Mouse (Mus musculus) G1E (cell line): ENCODE data around the gene Slc16a6. TPM values are rescaled to one million over a fixed set of nuclear protein-coding genes. Genes with fewer than 3 reads are reported as not detected.

Source experiments
- ATAC-seq: 2 replicates; pipeline ENCODE4 v1.8.0; 2016; ENCODE audit warnings: mild to moderate bottlenecking; ENCODE audit not compliant: insufficient number of reproducible peaks, poor library complexity, low FRiP score, severe bottlenecking; ENCODE audit errors: extremely low read depth
- DNase-seq: peaks from one replicate; pipeline ENCODE4 v3.0.0; 2012; ENCODE audit warnings: low spot score
- H3K27me3 ChIP-seq: 2 replicates; pipeline ENCODE4 v1.6.1; 2012; ENCODE audit warnings: mild to moderate bottlenecking, low read length, inconsistent platforms; ENCODE audit not compliant: insufficient read depth
- H3K36me3 ChIP-seq: replicated peaks from 2 replicates; pipeline ENCODE3; 2012; ENCODE audit warnings: mild to moderate bottlenecking, inconsistent platforms
- H3K4me1 ChIP-seq: 2 replicates; pipeline ENCODE4 v1.6.1; 2012; ENCODE audit warnings: low read depth, low read length, inconsistent platforms, mixed read lengths; ENCODE audit not compliant: insufficient read depth
- H3K4me3 ChIP-seq: 2 replicates; pipeline ENCODE4 v1.5.1; 2012; ENCODE audit warnings: low read depth, mild to moderate bottlenecking, inconsistent platforms, low read length, moderate library complexity, mixed read lengths
- H3K9me3 ChIP-seq: replicated peaks from 2 replicates; pipeline ENCODE4 v1.6.1; 2012; ENCODE audit warnings: inconsistent platforms
- CTCF ChIP-seq: IDR thresholded peaks from 2 replicates; pipeline ENCODE4 v1.5.1; 2012; ENCODE audit warnings: low read depth, low read length, inconsistent platforms, mixed read lengths
- GATA1 ChIP-seq: IDR thresholded peaks from 2 replicates; pipeline ENCODE4 v1.6.1; 2012; ENCODE audit warnings: borderline replicate concordance, low read length, inconsistent platforms, mixed read lengths
- GATA2 ChIP-seq: IDR thresholded peaks from 2 replicates; pipeline ENCODE4 v1.6.1; 2012; ENCODE audit warnings: low read depth, low read length, inconsistent platforms, borderline replicate concordance
- POLR2AphosphoS5 ChIP-seq: IDR thresholded peaks from 2 replicates; pipeline ENCODE4 v1.6.1; 2012; ENCODE audit warnings: low read depth, low read length, inconsistent platforms; ENCODE audit not compliant: insufficient replicate concordance
- TAL1 ChIP-seq: conservative IDR thresholded peaks from 2 replicates; pipeline ENCODE4 v1.6.1; 2012; ENCODE audit warnings: low read depth, low read length, inconsistent platforms, mixed read lengths
- polyA plus RNA-seq: library from polyadenylated mRNA; stranded (reverse); fragments of >175 nt; gene quantifications from 2 replicates; pipeline ENCODE4 v1.2.3, GENCODE M21; 2012
- total RNA-seq, 2 experiments: library from RNA; stranded (forward) in 1 of 2; stranded (reverse) in 1 of 2; fragments of 200-1000 nt in 1 of 2; fragments of >200 nt in 1 of 2; fragmentation: Nextera tagmentation in 1 of 2; gene quantifications; 2 replicates each; pipeline ENCODE4 v1.2.3; 2014 to 2017

The Slc16a6 gene
- total and polyA plus RNA-seq, 3 experiments, result 18.9 to 95.0 (median 37.1) TPM

DNA sequence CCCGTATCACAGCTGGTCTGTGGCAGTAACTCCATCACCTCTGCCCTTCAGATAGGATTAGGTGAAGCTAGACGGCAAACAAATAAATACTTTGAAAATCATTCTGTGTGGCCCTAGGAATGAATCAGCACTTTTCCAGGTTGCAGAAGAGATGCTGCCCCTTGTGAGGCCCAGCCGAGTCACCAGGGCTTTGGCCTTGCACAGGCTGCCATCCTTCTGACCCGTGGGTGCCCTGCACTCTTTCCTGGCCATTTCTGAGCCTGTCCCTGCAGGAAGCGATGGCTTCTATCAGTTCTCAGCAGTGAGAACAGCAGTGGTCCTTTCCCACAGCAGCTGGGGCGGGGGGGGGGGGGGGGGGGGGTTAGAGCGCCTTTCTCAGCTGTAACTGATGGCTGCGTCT lies 36.5 kb downstream of the Slc16a6 start:
- no peak for ATAC-seq
- Histone ChIP-seq H3K4me3 (no peak overlapping the region), H3K4me1 (peaks cover 45% of the 10 kb centered on the region), H3K9me3 (no peaks in the 10 kb centered on the region), H3K27me3 (no peaks in the 10 kb centered on the region), H3K36me3 (peaks cover 61% of the 10 kb centered on the region)
- no peak for DNase-seq
- no peak for TF ChIP-seq TAL1
- no peak for TF ChIP-seq CTCF
- TF ChIP-seq GATA2, result no peak
- no peak for TF ChIP-seq POLR2AphosphoS5
- TF ChIP-seq GATA1, result no peak

DNA sequence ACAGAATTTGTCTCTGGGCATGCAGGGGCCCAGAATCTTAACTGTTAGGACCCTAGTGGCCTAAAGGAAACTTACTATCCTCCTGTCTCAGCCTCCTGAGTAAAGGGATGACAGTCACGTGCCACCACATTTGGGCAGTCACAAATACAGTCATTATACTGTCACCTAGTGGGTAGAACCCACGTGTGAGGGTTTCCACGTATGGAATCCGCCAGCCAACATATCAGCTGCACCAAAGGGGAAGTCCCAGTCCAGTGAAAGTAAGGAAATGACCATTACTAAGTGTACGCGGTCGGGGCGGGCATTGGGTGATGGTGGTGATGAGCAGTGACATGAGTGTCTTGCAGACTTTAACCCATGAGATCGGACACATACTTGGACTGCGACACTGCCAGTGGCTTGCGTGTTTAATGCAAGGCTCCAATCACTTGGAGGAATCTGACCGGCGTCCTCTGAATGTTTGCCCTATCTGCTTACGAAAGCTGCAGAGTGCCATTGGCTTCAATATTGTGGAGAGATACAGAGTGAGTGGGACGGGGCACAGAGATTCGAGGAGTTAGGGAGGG lies 39.1 kb downstream of the Slc16a6 start:
- ATAC-seq (no peak), DNase-seq (no peak)
- no peak overlapping the region for H3K4me3 ChIP-seq
- peaks cover 21% of the 10 kb centered on the region for H3K4me1 ChIP-seq
- no peak for TF ChIP-seq GATA2
- peaks cover 83% of the 10 kb centered on the region for H3K36me3 ChIP-seq
- no peaks in the 10 kb centered on the region for H3K27me3 ChIP-seq
- H3K9me3 ChIP-seq, result no peaks in the 10 kb centered on the region

DNA sequence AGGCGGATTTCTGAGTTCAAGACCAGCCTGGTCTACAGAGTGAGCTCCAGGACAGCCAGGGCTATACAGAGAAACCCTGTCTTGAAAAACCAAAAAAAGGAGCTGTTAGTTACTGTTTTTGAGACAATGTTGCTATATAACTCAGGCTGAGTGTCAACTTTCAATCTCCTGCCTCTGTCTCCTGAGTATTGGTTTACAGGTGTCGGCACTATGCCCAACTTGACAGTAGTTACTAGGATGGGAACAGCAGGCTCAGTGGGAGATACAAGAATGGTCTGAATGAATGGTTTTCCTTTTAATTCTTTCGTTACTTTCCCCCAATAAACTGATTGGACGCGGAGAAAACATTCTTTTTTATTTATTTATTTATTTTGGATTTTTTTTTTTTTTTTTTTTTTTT lies 46.0 kb downstream of the Slc16a6 start:
- Histone ChIP-seq H3K27me3 (no peaks in the 10 kb centered on the region), H3K9me3 (0 out of 2 replicates have a peak, but pooled peaks cover under 1% of the 10 kb centered on the region), H3K4me3 (peak overlapping the region; percentile 78; the same call in 1 of the 2 replicates), H3K36me3 (peaks cover 43% of the 10 kb centered on the region), H3K4me1 (peaks cover 30% of the 10 kb centered on the region)
- ATAC-seq (no peak), DNase-seq (no peak)
- TF ChIP-seq CTCF (no peak), POLR2AphosphoS5 (no peak), GATA2 (no peak), GATA1 (no peak), TAL1 (no peak)

DNA sequence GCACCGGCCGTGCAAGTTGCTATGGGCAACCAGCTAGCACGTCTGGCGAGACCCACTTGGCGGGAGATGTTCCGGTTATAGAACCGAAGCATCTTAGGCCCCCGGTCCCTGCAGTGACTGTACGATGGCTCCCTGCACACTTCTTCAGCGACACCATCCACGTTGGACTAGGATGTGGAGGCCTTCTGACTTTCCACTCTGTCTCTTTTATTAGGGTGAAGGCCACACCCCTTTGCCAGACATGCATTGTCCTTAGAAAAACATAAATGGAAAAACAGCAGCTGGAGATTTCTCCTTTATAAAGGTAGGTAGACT lies 47.2 kb downstream of the Slc16a6 start:
- no peak for TF ChIP-seq TAL1
- TF ChIP-seq POLR2AphosphoS5, result no peak
- DNase-seq, result no peak

DNA sequence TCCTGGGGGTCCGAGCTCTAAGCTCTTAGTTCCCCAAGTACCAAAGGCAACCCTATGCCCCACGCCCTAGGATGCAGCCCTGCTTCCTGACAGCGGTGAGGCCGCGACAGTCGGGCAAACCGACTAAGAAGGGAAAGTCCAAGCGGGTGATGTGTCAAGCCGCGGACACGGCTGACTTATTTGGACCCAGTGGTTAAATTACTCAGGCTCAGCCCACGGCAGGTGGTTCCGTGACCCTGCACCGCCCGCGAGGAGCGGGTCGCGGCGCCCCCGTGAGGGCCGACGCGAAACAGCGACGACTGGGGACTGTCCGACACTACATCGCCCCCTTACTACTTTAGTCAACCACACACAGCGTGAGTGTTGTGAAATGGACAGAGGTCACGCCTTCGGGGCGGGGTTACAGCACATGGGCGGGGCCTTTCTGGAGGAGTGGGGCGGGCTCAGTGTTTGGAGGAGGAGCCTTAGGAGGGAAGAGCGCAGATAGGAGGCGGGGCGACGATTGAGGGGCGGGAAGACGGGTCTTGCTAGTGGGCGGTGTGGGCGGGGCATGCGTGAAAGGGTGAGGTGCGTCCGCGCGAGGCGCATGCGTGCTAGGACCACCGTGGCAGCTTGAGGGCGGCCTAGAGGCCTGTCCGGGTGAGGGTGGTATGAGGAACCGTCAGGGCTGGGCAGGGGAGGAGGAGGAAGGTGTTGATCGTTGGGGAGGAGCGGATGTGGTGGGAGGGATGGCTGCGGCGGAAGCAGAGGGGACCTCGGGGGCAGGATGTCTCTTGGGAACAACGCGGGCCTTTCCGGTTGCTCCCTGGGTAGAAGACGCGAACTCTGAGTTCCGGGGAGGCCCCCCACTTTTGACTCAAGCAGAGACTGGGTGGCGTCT lies 47.8 kb downstream of the Slc16a6 start, which contains the start of gene Amz2:
Gene Amz2 (plus strand): TSS at position 555 of the 880 bp plus-strand sequence.
- peak within 1 kb of the TSS; percentile 78 for H3K4me3 ChIP-seq
- H3K4me1 ChIP-seq, result peaks cover 41% of the 10 kb centered on the region
- TF ChIP-seq CTCF, result peak; percentile 19; the same call in 1 of the 2 replicates
- TF ChIP-seq GATA2, result no peak
- no peak for TF ChIP-seq GATA1
- TF ChIP-seq POLR2AphosphoS5, result no peak
- no peak for TF ChIP-seq TAL1
- peaks cover 30% of the 10 kb centered on the region for H3K36me3 ChIP-seq
- ATAC-seq (peak; percentile 89), DNase-seq (peak; percentile 89)
- peaks cover 4% of the 10 kb centered on the region for H3K9me3 ChIP-seq
- H3K27me3 ChIP-seq, result no peaks in the 10 kb centered on the region

More for the DNA sequence above, 47.2 kb downstream of the Slc16a6 start:
- peaks cover 4% of the 10 kb centered on the region for H3K9me3 ChIP-seq
- peak overlapping the region; percentile 78 for H3K4me3 ChIP-seq
- H3K27me3 ChIP-seq, result no peaks in the 10 kb centered on the region
- H3K4me1 ChIP-seq, result peaks cover 35% of the 10 kb centered on the region
- ATAC-seq, result peak; percentile 9; the same call in 1 of the 2 replicates
- H3K36me3 ChIP-seq, result peaks cover 35% of the 10 kb centered on the region

DNA sequence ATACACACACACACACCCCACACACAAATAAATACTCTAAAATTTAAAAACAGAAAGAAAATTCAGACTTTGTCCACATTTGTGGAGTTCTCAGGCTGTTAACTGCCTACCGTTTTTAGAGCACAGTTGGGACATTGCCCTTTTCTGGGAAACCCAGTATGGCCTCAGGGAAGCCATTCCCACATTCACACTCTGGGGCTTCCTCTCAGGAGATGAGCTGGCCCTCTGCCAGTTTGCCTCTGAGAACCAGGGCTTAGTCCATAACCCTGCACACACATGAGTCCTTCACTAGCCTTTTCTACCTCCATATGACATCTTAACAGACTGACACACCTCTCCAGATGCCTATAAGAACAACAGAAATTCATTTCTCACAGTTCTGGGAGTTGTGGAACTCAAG lies 50.1 kb downstream of the Slc16a6 start:
- ATAC-seq (no peak), DNase-seq (no peak)
- Histone ChIP-seq H3K36me3 (peaks cover 6% of the 10 kb centered on the region), H3K9me3 (peaks cover 4% of the 10 kb centered on the region), H3K4me1 (peaks cover 57% of the 10 kb centered on the region), H3K4me3 (no peak overlapping the region), H3K27me3 (no peaks in the 10 kb centered on the region)
- TF ChIP-seq TAL1, result no peak
- no peak for TF ChIP-seq CTCF
- no peak for TF ChIP-seq GATA1
- no peak for TF ChIP-seq POLR2AphosphoS5
- TF ChIP-seq GATA2, result no peak
